Mouse (Mus musculus): Measurements from ENCODE around the gene Trem3.

- TF ChIP-seq FLI1 (IDR thresholded peaks at IDR 0.05; ENCODE audit: low read length) (no peak), GATA1 (IDR thresholded peaks at IDR 0.05; ENCODE audit: borderline replicate concordance, low read length) (no peak)
Observed at GRCm38 (mm10) chr17:48287276-48287675, 39.7 kb downstream of the Trem3 start.
